Mouse (Mus musculus) brain, embryonic 14.5 days (tissue): ENCODE results near the gene Pitpnb. TPM values are rescaled to one million over a fixed set of nuclear protein-coding genes. Genes with fewer than 3 reads are reported as not detected.

Source experiments
- DNase-seq: peaks from one replicate; pipeline ENCODE4 v3.0.0-alpha.2; 2011; ENCODE audit warnings: low read depth
- CTCF ChIP-seq: fragments of 200-500 bp; IDR thresholded peaks from 2 replicates; pipeline ENCODE4 v1.5.1; 2012; ENCODE audit warnings: inconsistent platforms, mild to moderate bottlenecking, moderate library complexity, borderline replicate concordance; ENCODE audit not compliant: insufficient read depth, insufficient read length; ENCODE audit errors: extremely low read depth
- POLR2A ChIP-seq: fragments of 200-500 bp; IDR thresholded peaks from 2 replicates; pipeline ENCODE4 v1.6.1; 2012; ENCODE audit warnings: mild to moderate bottlenecking, inconsistent platforms, borderline replicate concordance; ENCODE audit not compliant: poor library complexity, insufficient read depth, insufficient read length, severe bottlenecking; ENCODE audit errors: extremely low read depth
- polyA plus RNA-seq: library from polyadenylated mRNA; depleted of rRNA; stranded (reverse); fragments of >200 nt; gene quantifications from 2 replicates; pipeline ENCODE4 v1.2.3, GENCODE M21; 2012

Gene Pitpnb
- polyA plus RNA-seq, 1 experiment: 86.5 TPM

- no peak for DNase-seq
- TF ChIP-seq CTCF: no peak
- no peak for TF ChIP-seq POLR2A
These were observed 60.3 kb downstream of the Pitpnb start for GRCm38 (mm10) chr5:111390911-111391310.

- DNase-seq: no peak
- TF ChIP-seq POLR2A (no peak), CTCF (no peak)
These were observed 60.9 kb downstream of the Pitpnb start for GRCm38 (mm10) chr5:111391485-111391884.

- TF ChIP-seq POLR2A: no peak
- TF ChIP-seq CTCF: no peak
- DNase-seq: peak; percentile 97
These were observed 63.0 kb downstream of the Pitpnb start for GRCm38 (mm10) chr5:111393346-111394197.

- TF ChIP-seq CTCF (no peak), POLR2A (no peak)
- DNase-seq: peak; percentile 83
These were observed 63.9 kb downstream of the Pitpnb start for GRCm38 (mm10) chr5:111394198-111395053.

GRCm38 (mm10) chr5:111395771-111396170 lies 65.2 kb downstream of the Pitpnb start:
- peak; percentile 59 for DNase-seq
- TF ChIP-seq POLR2A: no peak
- no peak for TF ChIP-seq CTCF

GRCm38 (mm10) chr5:111396199-111396598 lies 65.6 kb downstream of the Pitpnb start:
- TF ChIP-seq CTCF (0 out of 2 replicates have a peak, but pooled peaks have one; percentile 10), POLR2A (no peak)
- DNase-seq: no peak

- DNase-seq: peak; percentile 18
- TF ChIP-seq POLR2A (no peak), CTCF (no peak)
These were observed 67.9 kb downstream of the Pitpnb start for GRCm38 (mm10) chr5:111398471-111398870.

- no peak for DNase-seq
- no peak for TF ChIP-seq POLR2A
- no peak for TF ChIP-seq CTCF
These were observed 68.7 kb downstream of the Pitpnb start for GRCm38 (mm10) chr5:111399271-111399670.

GRCm38 (mm10) chr5:111401879-111402650 lies 71.5 kb downstream of the Pitpnb start:
- DNase-seq: peak; percentile 34
- no peak for TF ChIP-seq POLR2A
- TF ChIP-seq CTCF: no peak

GRCm38 (mm10) chr5:111402651-111402996 lies 72.1 kb downstream of the Pitpnb start:
- DNase-seq: no peak
- TF ChIP-seq CTCF (no peak), POLR2A (no peak)

- TF ChIP-seq POLR2A (no peak), CTCF (no peak)
- DNase-seq: no peak
These were observed 74.2 kb downstream of the Pitpnb start for GRCm38 (mm10) chr5:111404721-111405120.
